Mouse (Mus musculus): Measurements from ENCODE around the gene Kcnk15. TPM values are rescaled to one million over a fixed set of nuclear protein-coding genes. Genes with fewer than 3 reads are reported as not detected.

The Kcnk15 gene
- total and polyA plus RNA-seq, 3 experiments: not detected

DNA sequence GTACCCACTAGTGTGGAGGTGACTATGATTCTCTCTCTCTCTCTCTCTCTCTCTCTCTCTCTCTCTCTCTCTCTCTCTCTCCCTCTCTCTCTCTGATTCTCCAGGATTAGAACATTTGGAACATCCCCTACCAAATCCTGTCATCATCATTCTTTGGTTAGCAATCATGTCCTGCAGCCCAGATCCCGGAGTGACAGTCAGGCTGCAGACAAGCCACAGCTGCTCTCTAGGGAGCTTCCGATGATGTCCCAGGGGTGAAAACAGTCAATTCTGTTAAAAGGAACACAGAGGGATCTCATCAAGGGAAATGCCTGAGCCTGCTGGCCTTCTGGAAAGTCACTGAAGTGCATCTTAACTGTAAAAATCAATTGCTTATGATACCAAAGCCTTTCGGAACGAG is 11.4 kb upstream of the Kcnk15 start:
- H3K79me2 ChIP-seq (ENCODE audit: control insufficient read depth, insufficient read depth, low read length, poor library complexity): no peaks in the 10 kb centered on the region
- TF ChIP-seq NRF1 (IDR thresholded peaks at IDR 0.05; ENCODE audit: insufficient read depth, low read depth, low read length, poor library complexity, severe bottlenecking) (no peak), ETS1 (IDR thresholded peaks at IDR 0.05; ENCODE audit: low read depth, low read length) (no peak), ELF1 (IDR thresholded peaks at IDR 0.05; ENCODE audit: low read depth, low read length) (no peak), ZKSCAN1 (IDR thresholded peaks at IDR 0.05; ENCODE audit: low read depth, low read length) (no peak), E2F4 (IDR thresholded peaks at IDR 0.05; ENCODE audit: borderline replicate concordance, low read depth, low read length) (no peak), SIN3A (IDR thresholded peaks at IDR 0.05; ENCODE audit: low read length) (no peak), NELFE (IDR thresholded peaks at IDR 0.05; ENCODE audit: low read depth, low read length) (no peak), ZC3H11A (IDR thresholded peaks at IDR 0.05; ENCODE audit: low read depth, low read length) (no peak)
- H3K27ac ChIP-seq (ENCODE audit: control insufficient read depth, low read depth, low read length): no peak overlapping the region
- H3K36me3 ChIP-seq (ENCODE audit: control insufficient read depth in 1 of 2, insufficient read depth in 2 of 2, low read length in 2 of 2): no peaks in the 10 kb centered on the region
- H3K9ac ChIP-seq (ENCODE audit: control insufficient read depth, low read depth, low read length, poor library complexity, severe bottlenecking): no peak overlapping the region
- H3K27me3 ChIP-seq (ENCODE audit: control insufficient read depth in 1 of 2, insufficient read depth in 2 of 2, low read length in 2 of 2): peaks cover 3% of the 10 kb centered on the region in 2 experiments
- no peak for DNase-seq (ENCODE audit: low read depth, low spot score)
- H3K9me3 ChIP-seq (replicated peaks; ENCODE audit: insufficient read depth, low read length): no peaks in the 10 kb centered on the region
- no peak overlapping the region for H3K4me3 ChIP-seq (ENCODE audit: control insufficient read depth in 1 of 2, insufficient read depth in 1 of 2, low read depth in 2 of 2, low read length in 2 of 2)
- H3K4me1 ChIP-seq (ENCODE audit: control insufficient read depth in 1 of 2, insufficient read depth in 2 of 2, low read length in 2 of 2): no peaks in the 10 kb centered on the region

DNA sequence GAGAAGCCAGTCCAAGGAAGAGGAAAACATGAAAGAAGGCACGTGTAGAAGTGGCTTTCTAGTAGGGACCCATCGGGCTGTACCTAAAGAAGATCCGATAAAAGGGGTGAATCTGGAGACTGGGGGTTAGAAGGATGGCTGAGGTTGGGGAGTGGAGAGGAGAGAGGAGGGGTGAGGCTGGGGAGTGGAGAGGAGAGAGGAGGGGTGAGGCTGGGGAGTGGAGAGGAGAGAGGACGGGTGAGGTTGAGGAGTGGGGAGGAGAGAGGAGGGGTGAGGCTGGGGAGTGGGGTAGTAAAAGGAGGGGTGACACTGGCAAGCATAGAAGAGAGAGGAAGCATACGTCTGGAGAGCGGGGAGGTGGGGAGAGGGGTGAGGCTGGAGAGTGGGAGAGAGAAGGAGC is 3.8 kb downstream of the Kcnk15 start:
- H3K36me3 ChIP-seq (ENCODE audit: control insufficient read depth in 1 of 2, insufficient read depth in 2 of 2, low read length in 2 of 2): no peaks in the 10 kb centered on the region
- DNase-seq (ENCODE audit: low read depth, low spot score): no peak
- H3K4me3 ChIP-seq (ENCODE audit: control insufficient read depth in 1 of 2, insufficient read depth in 1 of 2, low read depth in 2 of 2, low read length in 2 of 2): no peak overlapping the region
- no peaks in the 10 kb centered on the region for H3K79me2 ChIP-seq (ENCODE audit: control insufficient read depth, insufficient read depth, low read length, poor library complexity)
- H3K9me3 ChIP-seq (replicated peaks; ENCODE audit: insufficient read depth, low read length): no peaks in the 10 kb centered on the region
- H3K9ac ChIP-seq (ENCODE audit: control insufficient read depth, low read depth, low read length, poor library complexity, severe bottlenecking): no peak overlapping the region
- H3K27me3 ChIP-seq (ENCODE audit: control insufficient read depth in 1 of 2, insufficient read depth in 2 of 2, low read length in 2 of 2): no peaks in the 10 kb centered on the region; a peak in 1 of 4 replicates
- no peak overlapping the region for H3K27ac ChIP-seq (ENCODE audit: control insufficient read depth, low read depth, low read length)
- TF ChIP-seq CHD1 (IDR thresholded peaks at IDR 0.05; ENCODE audit: low read depth, low read length): no peak
- H3K4me1 ChIP-seq (ENCODE audit: control insufficient read depth in 1 of 2, insufficient read depth in 2 of 2, low read length in 2 of 2): no peaks in the 10 kb centered on the region

DNA sequence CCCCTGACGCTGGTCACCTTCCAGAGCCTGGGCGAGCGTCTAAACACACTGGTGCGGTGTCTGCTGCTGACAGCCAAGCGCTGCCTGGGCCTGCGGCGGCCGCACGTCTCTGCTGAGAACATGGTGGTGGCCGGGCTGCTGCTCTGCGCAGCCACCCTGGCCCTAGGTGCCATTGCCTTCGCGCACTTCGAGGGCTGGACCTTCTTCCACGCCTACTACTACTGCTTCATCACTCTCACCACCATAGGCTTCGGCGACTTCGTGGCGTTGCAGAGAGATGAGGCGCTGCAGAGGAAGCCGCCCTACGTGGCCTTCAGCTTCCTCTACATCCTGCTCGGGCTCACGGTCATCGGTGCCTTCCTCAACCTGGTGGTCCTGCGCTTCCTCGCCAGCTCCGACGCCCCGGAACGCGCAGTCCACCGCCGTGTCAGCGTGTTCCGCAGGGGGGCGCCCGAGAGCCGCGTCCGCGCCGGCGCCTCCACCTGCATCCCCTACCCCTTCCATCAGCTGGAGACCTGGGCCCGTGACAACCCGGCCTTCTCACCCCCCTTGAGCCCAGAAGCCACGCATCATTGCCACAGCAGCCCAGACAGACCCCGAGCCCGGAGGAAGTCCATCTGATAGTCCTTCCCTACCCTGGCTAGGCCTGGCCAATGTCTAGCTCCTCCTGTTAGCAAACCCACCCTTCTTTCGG is 5.0 kb downstream of the Kcnk15 start:
- no peak overlapping the region for H3K4me3 ChIP-seq (ENCODE audit: control insufficient read depth in 1 of 2, insufficient read depth in 1 of 2, low read depth in 2 of 2, low read length in 2 of 2)
- H3K27me3 ChIP-seq (ENCODE audit: control insufficient read depth in 1 of 2, insufficient read depth in 2 of 2, low read length in 2 of 2): no peaks in the 10 kb centered on the region
- H3K9ac ChIP-seq (ENCODE audit: control insufficient read depth, low read depth, low read length, poor library complexity, severe bottlenecking): no peak overlapping the region
- no peaks in the 10 kb centered on the region for H3K9me3 ChIP-seq (replicated peaks; ENCODE audit: insufficient read depth, low read length)
- DNase-seq (ENCODE audit: low read depth, low spot score): no peak
- H3K79me2 ChIP-seq (ENCODE audit: control insufficient read depth, insufficient read depth, low read length, poor library complexity): no peaks in the 10 kb centered on the region
- no peaks in the 10 kb centered on the region for H3K4me1 ChIP-seq (ENCODE audit: control insufficient read depth in 1 of 2, insufficient read depth in 2 of 2, low read length in 2 of 2)
- H3K36me3 ChIP-seq (ENCODE audit: control insufficient read depth in 1 of 2, insufficient read depth in 2 of 2, low read length in 2 of 2): no peaks in the 10 kb centered on the region
- TF ChIP-seq CTCF (IDR thresholded peaks at IDR 0.05 in 2 of 3, conservative IDR thresholded peaks at IDR 0.05 in 1 of 3; ENCODE audit: control insufficient read depth in 1 of 3, insufficient read depth in 1 of 3, low read depth in 2 of 3, low read length in 3 of 3, poor library complexity in 1 of 3, severe bottlenecking in 1 of 3) (peak in 2 of 3 experiments; percentile 38 to 57; a peak in 4 of 6 replicates), ZNF384 (IDR thresholded peaks at IDR 0.05; ENCODE audit: low read depth, low read length) (no peak), RAD21 (IDR thresholded peaks at IDR 0.05; ENCODE audit: low read depth, low read length) (peak; percentile 17), SMC3 (IDR thresholded peaks at IDR 0.05; ENCODE audit: low read depth, low read length) (0 out of 2 replicates have a peak, but pooled peaks have one; percentile 19)
- no peak overlapping the region for H3K27ac ChIP-seq (ENCODE audit: control insufficient read depth, low read depth, low read length)

Measured in MEL (cell line).